ENCODE assay signal across 24 mouse cellular contexts in genomic region chr4:95110828-95111227, GRCm38 (mm10). TPM values are rescaled to one million over a fixed set of nuclear protein-coding genes. Genes with fewer than 3 reads are reported as not detected.
A peak's percentile ranks its signal among the peaks of the same experiment; 100 is the strongest.
DNase-seq lines count a peak whose midpoint lies in the region; ATAC-seq and TF ChIP-seq lines count a peak whose summit lies in the region.
"Had no signal": no experiment of that assay in that cellular context is flagged by ENCODE, and none has a peak within 500 bp of the region (broad histone marks: within the 10 kb centered on the region; RNA-seq: fewer than 3 reads in every experiment).

No protein-coding gene starts in this region.

- H3K27ac ChIP-seq in lung, postnatal 0 days (ENCODE audit: low read length), result no peak overlapping the region
- H3K27ac ChIP-seq: embryonic facial prominence, embryonic 12.5 days; forebrain, embryonic 13.5 days; forebrain, embryonic 15.5 days had no signal

- H3K9ac ChIP-seq in lung, postnatal 0 days (replicated peaks; ENCODE audit: low read depth), result no peak overlapping the region
- H3K9ac ChIP-seq: embryonic facial prominence, embryonic 12.5 days; forebrain, embryonic 13.5 days; forebrain, embryonic 15.5 days had no signal

- no peaks in the 10 kb centered on the region for H3K9me3 ChIP-seq in lung, postnatal 0 days (ENCODE audit: low read length)
- H3K9me3 ChIP-seq: embryonic facial prominence, embryonic 12.5 days; forebrain, embryonic 13.5 days; forebrain, embryonic 15.5 days; G1E had no signal

- no peak overlapping the region for H3K4me3 ChIP-seq in lung, postnatal 0 days (ENCODE audit: low read depth, low read length)
- H3K4me3 ChIP-seq: embryonic facial prominence, embryonic 10.5 days; embryonic facial prominence, embryonic 12.5 days; forebrain, embryonic 13.5 days; forebrain, embryonic 15.5 days had no signal

- no peaks in the 10 kb centered on the region for H3K36me3 ChIP-seq in lung, postnatal 0 days (ENCODE audit: insufficient read depth, low read length)
- H3K36me3 ChIP-seq: embryonic facial prominence, embryonic 10.5 days; embryonic facial prominence, embryonic 12.5 days; forebrain, embryonic 15.5 days; G1E had no signal

- H3K4me2 ChIP-seq in lung, postnatal 0 days (replicated peaks; ENCODE audit: low read depth, low read length), result no peak overlapping the region
- H3K4me2 ChIP-seq: embryonic facial prominence, embryonic 12.5 days; forebrain, embryonic 13.5 days; forebrain, embryonic 15.5 days had no signal

- TF ChIP-seq CTCF in lung, postnatal 0 days (IDR thresholded peaks at IDR 0.05), result no peak

- DNase-seq in heart, adult 11 months, result peak; percentile 76
- no peak for DNase-seq in heart, postnatal 4 days
- peak; percentile 13 for DNase-seq in kidney, postnatal 10 days
- no peak for DNase-seq in kidney, postnatal 36 days
- DNase-seq in lung, adult 18-20 months, result peak; percentile 29 to 56
- no peak for DNase-seq in lung, postnatal 0 days (ENCODE audit: low spot score)
- DNase-seq: adrenal gland, adult 8-10 months; adrenal gland, postnatal 14 days; adrenal gland, postnatal 36 days; B cell, adult 2 months; cerebellum, adult 11-12 months; cerebellum, adult 2 months; cerebellum, adult 9-10 months; cerebellum, postnatal 10 days; cerebellum, postnatal 25 days had no signal

- no peaks in the 10 kb centered on the region for H3K27me3 ChIP-seq in lung, postnatal 0 days (replicated peaks; ENCODE audit: insufficient read depth, low read length)
- H3K27me3 ChIP-seq: CH12.LX; embryonic facial prominence, embryonic 12.5 days; forebrain, embryonic 13.5 days; forebrain, embryonic 15.5 days; Patski had no signal

- TF ChIP-seq EP300 in lung, postnatal 0 days (IDR thresholded peaks at IDR 0.05), result no peak

- no peak for ATAC-seq in lung, postnatal 0 days
- ATAC-seq: activated CD4-positive, CD25-positive, alpha-beta regulatory T cell, adult 4 months; CD4-positive, CD25-positive, alpha-beta regulatory T cell, adult 4 months; forebrain, embryonic 13.5 days; forebrain, embryonic 15.5 days; Patski had no signal

- 68% methylated on average over 8 of the region's 8 CpGs for WGBS in lung, postnatal 0 days

- H3K4me1 ChIP-seq in lung, postnatal 0 days (ENCODE audit: insufficient read depth, low read depth, low read length), result peaks cover 5% of the 10 kb centered on the region; the same call in 1 of the 2 replicates

RNA-seq across cellular contexts. Expression of gene Jun, which starts 58.8 kb away (rescaled TPM):
- total RNA-seq in heart, postnatal 4 days (2021), result 10 to 100 TPM; 61.6 to 69.6 TPM
- 145 and 158 TPM in 2 replicates for polyA plus RNA-seq in lung, postnatal 0 days (2015; fragmentation: Nextera tagmentation; extraction: Ambion mirVana)

Comparison
In these comparisons a context has a peak if more than half of its experiments do, and no peak if none do; other contexts are left out.
1. DNase-seq: peak in heart, adult 11 months (single experiment), kidney, postnatal 10 days (single experiment) and lung, adult 18-20 months (2 of 2); none in heart, postnatal 4 days (single experiment), kidney, postnatal 36 days (0 of 2) and lung, postnatal 0 days (single experiment).